Mouse (Mus musculus) bone marrow macrophage, adult 2 months (primary cell): ENCODE measurements around the gene Ppard. TPM values are rescaled to one million over a fixed set of nuclear protein-coding genes. Genes with fewer than 3 reads are reported as not detected.

Experiments
- H3K27ac ChIP-seq: 2 replicates; pipeline ENCODE4 v1.5.1; 2012; ENCODE audit warnings: low read depth, low read length; ENCODE audit not compliant: insufficient read depth
- H3K4me1 ChIP-seq: 2 replicates; pipeline ENCODE4 v1.6.1; 2012; ENCODE audit warnings: low read length; ENCODE audit not compliant: control insufficient read depth, insufficient read depth
- H3K4me3 ChIP-seq: 2 replicates; pipeline ENCODE4 v1.5.1; 2012; ENCODE audit warnings: mild to moderate bottlenecking, low read length, moderate library complexity; ENCODE audit not compliant: insufficient read depth
- CTCF ChIP-seq: IDR thresholded peaks from 2 replicates; pipeline ENCODE4 v1.5.1; 2012; ENCODE audit warnings: low read depth, mild to moderate bottlenecking, low read length, moderate library complexity
- POLR2A ChIP-seq: IDR thresholded peaks from 2 replicates; pipeline ENCODE4 v1.6.1; 2012; ENCODE audit warnings: mild to moderate bottlenecking, low read depth, low read length, borderline replicate concordance
- polyA plus RNA-seq: library from polyadenylated mRNA; stranded (reverse); fragments of >200 nt; gene quantifications from 2 replicates; pipeline ENCODE4 v1.2.4, GENCODE M21; 2012; ENCODE audit not compliant: missing spikeins, insufficient read depth, insufficient read length

The Ppard gene
- polyA plus RNA-seq, 1 experiment: 29.5 TPM

DNA sequence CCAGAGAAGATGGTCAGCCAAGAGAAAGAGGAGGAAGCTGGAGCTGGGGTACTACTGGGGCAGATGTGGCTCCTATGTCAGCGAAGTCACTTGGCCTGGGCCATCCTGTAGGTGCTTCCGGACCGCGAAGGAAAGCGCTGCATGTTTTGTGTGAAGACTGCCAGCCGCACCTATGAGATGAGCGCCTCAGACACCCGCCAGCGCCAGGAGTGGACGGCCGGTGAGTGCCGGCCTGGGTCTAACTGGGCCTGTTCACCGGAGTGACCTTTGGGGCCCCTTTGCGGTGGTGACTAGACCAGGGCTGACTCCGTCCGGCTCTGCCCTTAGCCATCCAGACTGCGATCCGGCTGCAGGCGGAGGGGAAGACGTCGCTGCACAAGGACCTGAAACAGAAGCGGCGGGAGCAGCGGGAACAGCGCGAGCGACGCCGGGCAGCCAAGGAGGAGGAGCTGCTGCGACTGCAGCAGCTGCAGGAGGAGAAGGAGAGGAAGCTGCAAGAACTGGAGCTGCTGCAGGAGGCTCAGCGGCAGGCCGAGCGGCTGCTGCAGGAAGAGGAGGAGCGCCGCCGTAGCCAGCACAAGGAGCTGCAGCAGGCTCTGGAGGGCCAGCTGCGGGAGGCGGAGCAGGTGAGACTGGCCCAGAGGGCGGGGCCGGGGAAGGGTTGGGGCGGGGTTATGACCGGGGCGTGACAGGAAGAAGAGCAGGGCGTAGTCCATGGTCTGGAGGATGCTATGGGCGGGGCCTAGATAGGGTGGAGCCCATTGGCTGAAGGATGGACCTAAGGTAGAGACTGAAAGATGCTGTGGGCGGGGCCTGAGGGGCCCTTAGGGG is 8.7 kb upstream of the Ppard start:
- Histone ChIP-seq H3K4me3 (peak overlapping the region; percentile 56), H3K4me1 (peaks cover 6% of the 10 kb centered on the region), H3K27ac (peak overlapping the region; percentile 30)
- TF ChIP-seq CTCF (no peak), POLR2A (no peak)

DNA sequence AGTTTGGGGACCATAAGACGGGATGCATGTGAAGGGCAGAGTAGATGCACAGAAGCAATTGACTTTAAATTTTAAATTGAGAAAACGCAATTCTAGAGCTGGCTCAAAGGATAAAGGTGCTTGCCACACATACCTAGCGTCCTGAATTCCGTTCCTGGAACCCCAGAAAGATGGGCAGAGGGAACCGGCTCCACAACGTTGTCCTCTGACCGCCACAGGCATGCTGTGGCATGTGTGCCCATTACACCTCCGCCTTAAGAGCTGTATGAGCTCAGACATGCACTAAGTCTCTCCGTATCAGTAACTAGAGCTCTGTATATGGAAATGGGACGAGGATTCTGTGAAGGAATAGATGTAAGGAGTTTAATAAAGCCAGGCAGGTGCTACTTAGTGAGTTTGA is 7.9 kb upstream of the Ppard start:
- no peak for TF ChIP-seq CTCF
- no peak for TF ChIP-seq POLR2A
- no peak overlapping the region for H3K27ac ChIP-seq
- H3K4me3 ChIP-seq: no peak overlapping the region
- peaks cover 4% of the 10 kb centered on the region; the same call in 1 of the 2 replicates for H3K4me1 ChIP-seq

DNA sequence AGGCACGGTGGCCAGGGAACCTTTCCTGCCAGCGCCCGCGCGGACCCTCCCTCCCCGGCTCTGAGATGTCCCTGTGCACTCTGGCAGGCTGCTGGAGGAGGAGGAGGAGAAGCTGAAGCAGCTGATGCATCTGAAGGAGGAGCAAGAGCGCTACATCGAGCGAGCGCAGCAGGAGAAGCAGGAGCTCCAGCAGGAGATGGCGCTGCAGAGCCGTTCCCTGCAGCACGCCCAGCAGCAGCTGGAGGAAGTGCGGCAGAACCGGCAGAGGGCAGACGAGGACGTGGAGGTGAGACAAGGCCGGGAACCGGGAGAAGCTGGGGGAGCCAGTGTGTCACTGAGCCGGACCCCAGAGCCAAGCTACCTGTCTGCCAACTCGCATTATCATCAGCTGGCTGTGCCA is 6.5 kb upstream of the Ppard start:
- Histone ChIP-seq H3K27ac (no peak overlapping the region), H3K4me3 (no peak overlapping the region), H3K4me1 (peaks cover 4% of the 10 kb centered on the region; the same call in 1 of the 2 replicates)
- no peak for TF ChIP-seq POLR2A
- TF ChIP-seq CTCF: peak; percentile 87

DNA sequence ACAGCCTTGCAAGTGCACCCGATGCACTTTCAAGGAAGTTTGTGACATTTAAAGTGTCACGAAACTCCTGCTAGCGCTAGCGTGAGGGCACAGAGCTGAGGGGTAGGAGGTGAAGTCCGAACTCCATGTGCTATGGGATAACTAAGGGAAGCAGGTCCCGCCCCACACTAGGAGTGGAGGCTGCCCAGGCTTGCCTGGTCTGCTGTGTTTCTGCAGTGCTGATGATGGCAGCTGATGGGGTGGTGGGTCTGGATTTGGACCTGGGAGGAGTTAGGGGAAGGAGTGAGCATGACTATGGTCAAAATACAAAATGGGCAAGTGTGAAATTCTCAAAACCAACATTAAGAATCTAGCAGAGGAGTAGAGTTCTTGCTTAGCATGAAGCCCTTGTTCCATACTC is 2.0 kb upstream of the Ppard start:
- TF ChIP-seq POLR2A (no peak), CTCF (no peak)
- Histone ChIP-seq H3K27ac (no peak overlapping the region), H3K4me1 (peaks cover 8% of the 10 kb centered on the region; the same call in 1 of the 2 replicates), H3K4me3 (no peak overlapping the region)

DNA sequence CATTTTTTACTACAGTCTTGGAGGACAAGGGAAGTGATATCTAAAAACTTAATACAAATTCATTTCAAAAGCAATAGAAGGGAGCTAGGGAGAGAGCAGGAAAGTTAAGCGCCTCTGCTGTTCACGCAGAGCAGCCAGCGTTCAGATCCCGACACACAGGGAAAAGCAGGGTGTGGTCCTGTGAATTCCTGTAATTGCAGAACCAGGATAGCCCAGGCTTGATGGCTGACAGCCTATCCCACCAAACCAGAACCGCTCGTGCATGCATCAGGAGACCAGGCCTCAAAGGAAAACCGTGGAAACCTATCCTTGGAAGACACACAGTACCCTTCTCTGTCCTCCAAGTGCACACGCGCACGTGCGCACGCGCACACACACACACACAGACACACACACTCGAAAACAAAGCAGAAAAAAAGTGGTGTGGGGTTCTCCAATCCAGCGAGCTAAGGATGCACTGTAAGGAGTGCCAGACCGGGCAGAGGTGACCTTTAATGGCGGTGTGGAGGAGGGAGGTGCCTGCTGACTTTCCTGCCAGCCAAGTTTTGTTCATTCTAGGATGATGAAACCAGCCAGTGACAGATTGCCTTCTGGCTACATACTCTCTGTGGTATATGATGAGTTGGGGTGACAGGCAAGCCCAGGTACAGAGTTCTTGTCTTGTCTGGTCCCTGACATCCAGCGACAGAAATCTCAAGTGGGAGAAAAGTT is 1.3 kb upstream of the Ppard start:
- H3K4me1 ChIP-seq: peaks cover 10% of the 10 kb centered on the region
- no peak overlapping the region for H3K27ac ChIP-seq
- H3K4me3 ChIP-seq: no peak overlapping the region
- TF ChIP-seq CTCF (no peak), POLR2A (no peak)

DNA sequence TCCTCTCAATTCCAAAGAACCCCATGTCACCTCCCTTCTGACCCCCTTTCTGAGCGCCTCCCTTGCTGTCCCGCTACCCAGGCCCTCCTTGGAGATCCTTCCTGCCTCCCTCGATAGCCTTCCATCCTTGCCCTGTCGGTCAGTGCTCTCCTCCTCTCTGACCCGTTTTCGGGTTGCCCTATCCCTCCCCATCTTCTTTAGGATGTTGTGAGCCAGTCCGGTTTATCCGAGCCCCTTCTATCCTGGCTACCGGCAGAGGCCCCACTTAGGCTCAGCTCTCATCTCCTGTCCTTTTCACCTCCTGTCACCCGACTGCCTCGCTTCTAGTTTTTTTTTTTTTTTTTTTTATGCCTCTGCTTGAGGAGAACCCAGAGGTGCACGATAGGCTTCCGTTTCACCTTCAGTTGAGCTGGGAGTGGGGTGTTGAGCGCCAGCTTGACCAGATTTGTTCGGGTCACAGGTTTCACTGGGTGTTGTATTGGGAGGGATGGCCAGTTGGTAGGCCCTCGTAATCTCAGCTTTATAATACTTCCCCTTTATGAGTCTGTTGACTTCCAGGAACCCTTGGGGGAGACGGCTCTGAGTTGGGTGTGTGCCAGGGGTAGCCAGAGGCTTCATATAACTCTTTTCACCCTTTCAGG is 711 bp downstream of the Ppard start:
- Histone ChIP-seq H3K4me3 (peak overlapping the region; percentile 84), H3K4me1 (peaks cover 27% of the 10 kb centered on the region), H3K27ac (peak overlapping the region; percentile 72)
- TF ChIP-seq POLR2A (no peak), CTCF (0 out of 2 replicates have a peak, but pooled peaks have one; percentile 6)

DNA sequence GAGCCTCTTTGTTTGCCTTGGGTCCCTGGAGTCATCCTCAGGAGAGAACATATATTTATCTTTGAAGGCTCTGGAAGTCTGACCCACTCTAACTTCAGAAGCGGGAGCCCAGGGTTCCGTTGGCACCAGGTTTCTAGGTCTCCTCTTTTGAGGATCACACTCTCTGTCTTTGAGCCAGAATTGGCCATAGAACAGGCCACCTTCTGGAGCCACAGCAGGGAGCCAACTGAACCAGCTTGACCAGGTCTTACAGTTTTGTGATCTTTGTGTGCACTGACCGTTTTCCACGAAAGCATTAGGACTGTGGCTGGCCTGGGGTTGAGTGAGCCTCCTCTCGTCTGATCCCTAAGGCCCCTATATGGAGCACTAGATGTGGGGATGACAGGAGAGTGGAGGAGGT is 2.1 kb downstream of the Ppard start:
- no peak for TF ChIP-seq CTCF
- TF ChIP-seq POLR2A: no peak
- H3K27ac ChIP-seq: no peak overlapping the region
- H3K4me1 ChIP-seq: peaks cover 27% of the 10 kb centered on the region
- H3K4me3 ChIP-seq: no peak overlapping the region

DNA sequence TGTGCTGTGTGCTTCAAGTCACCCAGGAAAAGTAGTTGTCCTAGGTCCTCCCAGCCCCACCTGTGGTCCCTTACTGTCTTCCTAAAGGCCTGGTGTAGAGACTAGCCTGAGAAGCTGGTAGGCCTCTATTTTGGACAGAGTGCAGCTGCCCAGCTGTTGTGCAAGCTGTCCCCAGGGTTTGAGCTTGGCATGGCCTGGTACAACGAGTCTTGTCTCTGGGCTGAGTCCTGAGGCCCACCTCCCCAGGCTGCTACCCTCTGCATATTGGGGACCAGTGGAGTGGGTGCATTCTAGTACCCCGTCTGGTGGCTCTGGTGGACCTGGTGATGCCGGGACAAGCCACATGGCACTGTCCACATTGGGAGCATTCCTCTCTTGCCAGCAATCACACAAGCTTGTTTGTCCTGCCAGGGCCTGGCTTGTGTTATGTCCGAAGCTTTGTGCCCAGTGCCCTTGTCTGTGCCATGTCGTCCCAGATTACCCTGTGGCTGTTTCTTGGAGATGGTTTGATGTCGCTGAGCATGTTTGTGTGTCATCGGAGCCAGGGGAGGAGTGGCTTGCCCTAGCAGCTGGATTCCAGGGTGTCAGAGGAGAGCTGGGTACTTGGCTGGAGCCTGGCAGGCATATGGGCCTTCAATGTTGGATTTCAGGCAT is 3.6 kb downstream of the Ppard start:
- Histone ChIP-seq H3K4me3 (no peak overlapping the region), H3K27ac (no peak overlapping the region), H3K4me1 (peaks cover 27% of the 10 kb centered on the region)
- TF ChIP-seq CTCF (no peak), POLR2A (no peak)

DNA sequence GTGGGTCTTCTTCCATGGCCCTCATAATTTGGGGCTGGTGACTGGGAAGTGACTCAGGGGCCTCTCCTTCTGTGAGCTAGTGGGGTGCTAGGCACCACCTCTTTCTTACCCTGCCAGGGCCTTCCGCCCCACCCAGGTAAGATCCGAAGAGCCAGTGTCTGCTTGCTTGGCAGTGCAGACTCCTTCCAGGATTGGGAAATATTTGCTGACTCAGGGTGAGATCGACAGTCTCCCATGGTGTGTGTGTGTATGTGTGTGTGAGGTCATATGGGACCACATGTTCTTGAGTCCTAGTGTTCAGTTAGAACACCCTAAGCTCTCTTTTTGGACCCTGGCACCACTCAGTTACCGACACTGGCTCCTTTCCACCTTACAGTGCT is 4.1 kb downstream of the Ppard start:
- Histone ChIP-seq H3K4me3 (no peak overlapping the region), H3K27ac (no peak overlapping the region), H3K4me1 (peaks cover 27% of the 10 kb centered on the region)
- TF ChIP-seq POLR2A: no peak
